Mouse (Mus musculus): ENCODE data around the gene Klhl22.
A peak's percentile ranks its signal among the peaks of the same experiment; 100 is the strongest.
"Not testable (repeated sequence)": the region's sequence is repeated elsewhere in the genome, so short reads cannot be mapped to it uniquely, and the experiment has no call there.

Gene Klhl22

GRCm38 (mm10) chr16:17759344-17759773 lies at the start of gene Klhl22:
Gene Klhl22 (plus strand): TSS chr16:17759618.
- DNase-seq, result peak; percentile 89

GRCm38 (mm10) chr16:17717791-17718190 lies 41.6 kb upstream of the Klhl22 start:
- no peak for DNase-seq

GRCm38 (mm10) chr16:17721114-17721808 lies 38.2 kb upstream of the Klhl22 start:
- DNase-seq, result no peak

- DNase-seq, result peak; percentile 34
These were observed 37.5 kb upstream of the Klhl22 start for GRCm38 (mm10) chr16:17721822-17722460.

GRCm38 (mm10) chr16:17722461-17723324 lies 36.7 kb upstream of the Klhl22 start:
- peak; percentile 91 for DNase-seq

- no peak for DNase-seq
These were observed 36.1 kb upstream of the Klhl22 start for GRCm38 (mm10) chr16:17723325-17723626.

- no peak for DNase-seq
These were observed 35.0 kb upstream of the Klhl22 start for GRCm38 (mm10) chr16:17724448-17724847.

GRCm38 (mm10) chr16:17727179-17727861 lies 32.1 kb upstream of the Klhl22 start:
- peak; percentile 36 for DNase-seq

- no peak for DNase-seq
These were observed 29.4 kb upstream of the Klhl22 start for GRCm38 (mm10) chr16:17729974-17730373.

- no peak for DNase-seq
These were observed 27.4 kb upstream of the Klhl22 start for GRCm38 (mm10) chr16:17732021-17732420.

GRCm38 (mm10) chr16:17732431-17732830 lies 27.0 kb upstream of the Klhl22 start:
- no peak for DNase-seq

GRCm38 (mm10) chr16:17732841-17733340 lies 26.5 kb upstream of the Klhl22 start, which contains the start of gene Med15:
Gene Med15 (minus strand): TSS chr16:17732891.
- no peak for DNase-seq

GRCm38 (mm10) chr16:17733646-17734045 lies 25.8 kb upstream of the Klhl22 start:
- DNase-seq, result no peak

GRCm38 (mm10) chr16:17734872-17735271 lies 24.5 kb upstream of the Klhl22 start:
- not testable (repeated sequence) for DNase-seq

GRCm38 (mm10) chr16:17736156-17736555 lies 23.3 kb upstream of the Klhl22 start:
- DNase-seq, result no peak

GRCm38 (mm10) chr16:17740080-17740479 lies 19.3 kb upstream of the Klhl22 start:
- no peak for DNase-seq

- DNase-seq, result no peak
These were observed 16.6 kb upstream of the Klhl22 start for GRCm38 (mm10) chr16:17742810-17743209.

GRCm38 (mm10) chr16:17743279-17743678 lies 16.1 kb upstream of the Klhl22 start:
- DNase-seq, result no peak

GRCm38 (mm10) chr16:17744536-17744935 lies 14.9 kb upstream of the Klhl22 start:
- DNase-seq, result no peak

- DNase-seq, result no peak
These were observed 14.4 kb upstream of the Klhl22 start for GRCm38 (mm10) chr16:17745067-17745466.

GRCm38 (mm10) chr16:17753001-17753400 lies 6.4 kb upstream of the Klhl22 start:
- no peak for DNase-seq

GRCm38 (mm10) chr16:17753686-17754085 lies 5.7 kb upstream of the Klhl22 start:
- no peak for DNase-seq

GRCm38 (mm10) chr16:17757756-17758155 lies 1.7 kb upstream of the Klhl22 start:
- no peak for DNase-seq

All from cerebellum, adult 9-10 months (tissue).